Mouse (Mus musculus): ENCODE measurements around the gene Tktl1. TPM values are rescaled to one million over a fixed set of nuclear protein-coding genes. Genes with fewer than 3 reads are reported as not detected.

The Tktl1 gene
- total and polyA plus RNA-seq, 2 experiments from 2014 or later: 0.06 TPM; not detected in 1

DNA sequence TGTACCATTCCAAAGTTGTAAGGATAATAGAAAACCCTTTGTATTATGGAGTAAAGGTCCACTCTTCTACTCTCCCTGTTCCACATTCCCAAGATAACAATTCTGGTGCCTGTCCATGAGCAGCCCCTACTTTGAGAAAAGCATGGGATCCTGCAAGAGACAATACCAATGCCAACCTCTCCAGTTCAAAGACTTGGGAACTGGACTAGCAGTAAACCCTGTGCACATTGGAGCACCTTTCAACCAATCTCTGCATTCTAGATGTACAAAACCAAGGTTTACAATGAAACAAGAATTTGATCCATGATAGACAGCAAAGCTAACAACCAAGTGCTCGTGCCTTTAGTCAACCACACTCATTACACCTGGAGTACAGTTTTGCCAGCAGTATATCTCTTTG lies 68.0 kb downstream of the Tktl1 start:
- Histone ChIP-seq H3K36me3 (ENCODE audit: insufficient read depth, low read length) (peaks cover 19% of the 10 kb centered on the region), H3K4me1 (ENCODE audit: insufficient read depth, low read length) (no peaks in the 10 kb centered on the region), H3K9ac (replicated peaks; ENCODE audit: low read length, poor library complexity, severe bottlenecking) (peak overlapping the region; percentile 68), H3K4me3 (ENCODE audit: low read depth, low read length) (peak overlapping the region; percentile 45), H3K27me3 (ENCODE audit: insufficient read depth, low read length) (no peaks in the 10 kb centered on the region), H3K27ac (ENCODE audit: low read depth, low read length) (peak overlapping the region; percentile 87), H3K4me2 (ENCODE audit: low read depth, low read length, poor library complexity, severe bottlenecking) (peak overlapping the region; percentile 55), H3K9me3 (ENCODE audit: low read length) (no peaks in the 10 kb centered on the region)
- DNase-seq (ENCODE audit: low spot score): no peak
- no peak for ATAC-seq (ENCODE audit: low FRiP score)
- WGBS: 23% methylated on average over 1 of the region's 1 CpGs
- no peak for TF ChIP-seq CTCF (IDR thresholded peaks at IDR 0.05)

DNA sequence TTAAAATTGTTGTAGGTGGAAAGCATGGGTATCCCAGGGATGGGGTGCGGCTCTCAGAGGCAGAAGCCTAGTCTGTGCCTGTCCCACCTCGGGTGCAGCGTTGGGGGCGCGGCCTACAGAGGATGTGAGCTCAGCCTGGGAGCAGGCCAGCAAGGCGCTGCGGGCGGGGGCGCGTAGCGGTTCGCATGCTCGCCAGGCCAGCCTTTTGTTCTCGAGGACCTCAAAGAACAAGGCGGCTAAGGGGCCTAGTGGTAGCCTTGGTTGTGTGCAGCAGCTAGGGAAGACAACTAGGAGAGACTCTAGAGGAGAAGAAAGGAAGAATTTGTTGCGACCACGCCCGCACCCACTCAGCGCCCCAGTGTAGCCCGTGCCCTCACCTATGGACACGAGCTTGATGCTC lies 68.6 kb downstream of the Tktl1 start:
- ATAC-seq (ENCODE audit: low FRiP score): peak; percentile 53
- WGBS: 28% methylated on average over 21 of the region's 21 CpGs
- H3K9me3 ChIP-seq (ENCODE audit: low read length): no peaks in the 10 kb centered on the region
- no peaks in the 10 kb centered on the region for H3K4me1 ChIP-seq (ENCODE audit: insufficient read depth, low read length)
- peaks cover 14% of the 10 kb centered on the region for H3K36me3 ChIP-seq (ENCODE audit: insufficient read depth, low read length)
- DNase-seq (ENCODE audit: low spot score): peak; percentile 79
- H3K4me3 ChIP-seq (ENCODE audit: low read depth, low read length): peak overlapping the region; percentile 45
- no peaks in the 10 kb centered on the region for H3K27me3 ChIP-seq (ENCODE audit: insufficient read depth, low read length)
- no peak for TF ChIP-seq CTCF (IDR thresholded peaks at IDR 0.05)
- peak overlapping the region; percentile 68 for H3K9ac ChIP-seq (replicated peaks; ENCODE audit: low read length, poor library complexity, severe bottlenecking)
- peak overlapping the region; percentile 87 for H3K27ac ChIP-seq (ENCODE audit: low read depth, low read length)
- H3K4me2 ChIP-seq (ENCODE audit: low read depth, low read length, poor library complexity, severe bottlenecking): peak overlapping the region; percentile 55

DNA sequence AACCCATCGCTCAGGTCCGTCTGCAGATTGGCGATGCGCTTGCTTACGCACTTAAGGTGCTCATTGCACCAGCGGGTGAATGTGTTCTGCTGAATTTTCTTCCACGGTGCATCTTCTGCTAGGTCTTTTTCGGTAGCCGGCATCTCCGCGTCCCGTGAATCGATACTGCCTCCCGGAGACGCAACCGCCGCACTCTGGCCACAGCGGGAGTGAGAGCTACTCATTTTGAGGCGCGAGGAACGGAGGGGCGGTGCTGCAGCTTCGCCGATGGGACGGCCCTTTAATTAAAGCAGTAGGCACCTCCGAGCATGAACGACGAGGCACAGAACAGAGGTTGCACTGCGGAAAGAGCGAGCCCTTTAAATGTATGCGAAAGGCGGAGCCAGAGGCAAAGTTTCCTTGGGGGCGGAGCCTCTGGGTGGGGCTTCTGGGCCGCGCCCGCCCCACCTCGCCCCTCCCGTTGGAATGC lies 69.2 kb downstream of the Tktl1 start:
- no peaks in the 10 kb centered on the region for H3K4me1 ChIP-seq (ENCODE audit: insufficient read depth, low read length)
- ATAC-seq (ENCODE audit: low FRiP score): peak; percentile 88

DNA sequence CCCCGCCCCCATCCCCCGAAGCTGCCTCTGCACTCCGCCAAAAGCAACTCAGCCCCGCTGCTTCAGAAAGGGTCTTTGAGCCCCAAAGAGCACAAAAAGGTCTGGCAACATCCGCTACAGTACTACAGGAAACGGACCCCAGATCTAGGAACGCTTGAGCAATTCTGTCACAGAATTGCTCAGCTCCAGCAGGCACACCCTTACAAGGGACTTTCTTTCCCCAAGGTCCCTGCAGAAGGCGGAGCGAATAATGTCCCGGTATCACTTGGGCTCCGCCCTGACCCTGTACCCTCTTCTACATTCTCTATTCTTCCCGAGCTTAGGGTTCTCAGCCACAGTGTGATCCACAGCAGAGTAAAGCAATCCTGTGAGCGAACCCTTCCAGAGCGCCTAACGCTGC lies 69.6 kb downstream of the Tktl1 start:
- H3K36me3 ChIP-seq (ENCODE audit: insufficient read depth, low read length): 0 out of 2 replicates have a peak, but pooled peaks cover 5% of the 10 kb centered on the region
- no peaks in the 10 kb centered on the region for H3K4me1 ChIP-seq (ENCODE audit: insufficient read depth, low read length)
- H3K9ac ChIP-seq (replicated peaks; ENCODE audit: low read length, poor library complexity, severe bottlenecking): peak overlapping the region; percentile 39; the same call in 1 of the 2 replicates
- no peaks in the 10 kb centered on the region for H3K9me3 ChIP-seq (ENCODE audit: low read length)
- ATAC-seq (ENCODE audit: low FRiP score) (peak; percentile 6), DNase-seq (ENCODE audit: low spot score) (no peak)
- H3K27me3 ChIP-seq (ENCODE audit: insufficient read depth, low read length): no peaks in the 10 kb centered on the region
- peak overlapping the region; percentile 55 for H3K4me2 ChIP-seq (ENCODE audit: low read depth, low read length, poor library complexity, severe bottlenecking)
- peak overlapping the region; percentile 69 for H3K27ac ChIP-seq (ENCODE audit: low read depth, low read length)
- no peak for TF ChIP-seq CTCF (IDR thresholded peaks at IDR 0.05)
- 26% methylated on average over 13 of the region's 15 CpGs for WGBS
- H3K4me3 ChIP-seq (ENCODE audit: low read depth, low read length): peak overlapping the region; percentile 45

More for the DNA sequence above, 69.2 kb downstream of the Tktl1 start:
- Histone ChIP-seq H3K4me3 (ENCODE audit: low read depth, low read length) (peak overlapping the region; percentile 45), H3K9me3 (ENCODE audit: low read length) (no peaks in the 10 kb centered on the region), H3K36me3 (ENCODE audit: insufficient read depth, low read length) (peaks cover 9% of the 10 kb centered on the region), H3K4me2 (ENCODE audit: low read depth, low read length, poor library complexity, severe bottlenecking) (peak overlapping the region; percentile 55), H3K27me3 (ENCODE audit: insufficient read depth, low read length) (no peaks in the 10 kb centered on the region), H3K27ac (ENCODE audit: low read depth, low read length) (peak overlapping the region; percentile 87), H3K9ac (replicated peaks; ENCODE audit: low read length, poor library complexity, severe bottlenecking) (peak overlapping the region; percentile 68)
- TF ChIP-seq CTCF (IDR thresholded peaks at IDR 0.05): no peak
- 19% methylated on average over 38 of the region's 38 CpGs for WGBS
- DNase-seq (ENCODE audit: low spot score): peak; percentile 94

DNA sequence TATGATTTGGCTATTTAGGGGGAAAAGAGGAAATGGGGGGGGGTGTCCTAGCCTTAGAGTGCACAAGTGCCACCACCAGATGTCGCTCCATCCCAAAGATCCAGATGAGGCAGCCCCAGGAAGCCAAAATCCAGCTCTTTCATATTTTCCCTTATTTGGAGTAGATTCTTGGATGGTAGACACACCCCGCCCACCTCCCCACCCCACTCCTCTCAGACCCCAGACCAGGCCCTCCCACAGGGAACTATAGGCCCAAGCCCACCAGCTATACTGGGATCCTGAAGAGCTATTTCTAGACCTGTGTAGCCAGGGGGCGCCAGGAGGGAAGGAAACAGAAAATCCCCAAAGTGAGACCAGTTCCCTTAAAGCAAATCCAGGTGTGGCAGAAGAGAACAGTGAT lies 71.6 kb downstream of the Tktl1 start:
- ATAC-seq (ENCODE audit: low FRiP score): no peak
- DNase-seq (ENCODE audit: low spot score): peak; percentile 57
- Histone ChIP-seq H3K36me3 (ENCODE audit: insufficient read depth, low read length) (no peaks in the 10 kb centered on the region), H3K4me3 (ENCODE audit: low read depth, low read length) (no peak overlapping the region), H3K27me3 (ENCODE audit: insufficient read depth, low read length) (no peaks in the 10 kb centered on the region), H3K9ac (replicated peaks; ENCODE audit: low read length, poor library complexity, severe bottlenecking) (no peak overlapping the region), H3K4me2 (ENCODE audit: low read depth, low read length, poor library complexity, severe bottlenecking) (peak overlapping the region; percentile 57; the same call in 1 of the 2 replicates), H3K27ac (ENCODE audit: low read depth, low read length) (no peak overlapping the region), H3K9me3 (ENCODE audit: low read length) (no peaks in the 10 kb centered on the region), H3K4me1 (ENCODE audit: insufficient read depth, low read length) (no peaks in the 10 kb centered on the region)
- WGBS: 20% methylated on average over 3 of the region's 3 CpGs
- TF ChIP-seq CTCF (IDR thresholded peaks at IDR 0.05): peak; percentile 65

DNA sequence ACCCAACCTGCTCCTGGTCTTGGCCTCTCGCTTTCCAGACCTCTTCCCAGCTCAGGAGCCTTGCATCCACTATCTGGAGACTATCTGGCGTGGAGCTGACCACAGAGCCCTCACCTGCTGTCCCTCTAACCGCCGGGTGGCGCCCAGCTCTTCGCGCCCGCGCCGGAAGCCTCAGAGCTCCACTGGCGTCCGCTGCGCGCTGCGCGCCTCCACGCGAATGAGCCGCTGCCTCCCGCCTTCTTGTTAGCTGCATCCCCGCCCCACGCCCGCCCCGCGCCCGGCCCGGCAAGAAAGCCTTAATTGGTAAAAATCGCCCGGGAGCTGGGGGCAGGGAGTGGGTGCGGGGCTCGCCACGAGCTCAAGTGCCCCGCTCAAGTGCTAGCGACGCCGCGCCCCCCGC lies 72.6 kb downstream of the Tktl1 start, which contains the start of gene Flna:
Gene Flna (minus strand): TSS at position 206 of the 400 bp plus-strand sequence.
- Histone ChIP-seq H3K9me3 (ENCODE audit: low read length) (no peaks in the 10 kb centered on the region), H3K4me1 (ENCODE audit: insufficient read depth, low read length) (no peaks in the 10 kb centered on the region), H3K36me3 (ENCODE audit: insufficient read depth, low read length) (no peaks in the 10 kb centered on the region), H3K4me2 (ENCODE audit: low read depth, low read length, poor library complexity, severe bottlenecking) (peak within 1 kb of the TSS; percentile 57), H3K27ac (ENCODE audit: low read depth, low read length) (peak within 1 kb of the TSS; percentile 43; the same call in 1 of the 2 replicates), H3K9ac (replicated peaks; ENCODE audit: low read length, poor library complexity, severe bottlenecking) (peak within 1 kb of the TSS; percentile 62), H3K4me3 (ENCODE audit: low read depth, low read length) (peak within 1 kb of the TSS; percentile 41), H3K27me3 (ENCODE audit: insufficient read depth, low read length) (no peaks in the 10 kb centered on the region)
- TF ChIP-seq CTCF (IDR thresholded peaks at IDR 0.05): peak; percentile 52
- DNase-seq (ENCODE audit: low spot score) (peak; percentile 55), ATAC-seq (ENCODE audit: low FRiP score) (no peak)
- WGBS: 19% methylated on average over 34 of the region's 38 CpGs

All from midbrain, postnatal 0 days (tissue).